Mouse (Mus musculus) liver, postnatal 0 days (tissue): Measurements from ENCODE around the gene Lgi1.

Experiments
- CTCF ChIP-seq: sonication (generic); IDR thresholded peaks from 2 replicates; pipeline ENCODE4 v1.5.1; 2016; ENCODE audit warnings: antibody characterized with exemption, low read depth
- EP300 ChIP-seq: IDR thresholded peaks from 2 replicates; pipeline ENCODE4 v1.6.1; 2016; ENCODE audit warnings: antibody characterized with exemption, low read depth, mild to moderate bottlenecking

- TF ChIP-seq CTCF (no peak), EP300 (no peak)
Measured at GRCm38 (mm10) chr19:38351728-38352127, 87.4 kb downstream of the Lgi1 start.
